Mouse (Mus musculus): ENCODE results near the gene Cdk2ap1.
A peak's percentile ranks its signal among the peaks of the same experiment; 100 is the strongest.
"Not testable (repeated sequence)": the region's sequence is repeated elsewhere in the genome, so short reads cannot be mapped to it uniquely, and the experiment has no call there.

Cdk2ap1 gene

DNA sequence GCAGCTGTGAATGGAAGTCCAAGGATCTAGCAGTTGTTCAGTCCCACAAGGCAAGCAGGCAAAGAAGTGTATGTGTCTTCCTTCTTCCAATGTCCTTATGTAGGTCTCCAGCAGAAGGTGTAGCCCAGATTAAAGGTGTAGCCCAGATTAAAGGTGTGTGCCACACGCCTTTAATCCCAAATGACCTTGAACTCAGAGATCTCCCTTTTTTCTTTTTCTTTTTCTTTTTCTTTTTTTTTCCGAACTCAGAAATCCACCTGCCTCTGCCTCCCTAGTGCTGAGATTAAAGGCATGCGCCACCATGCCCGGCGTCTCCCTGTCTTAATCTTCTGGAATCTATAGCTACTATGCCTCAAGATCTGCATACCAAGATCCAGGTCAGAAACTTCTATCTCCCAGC is at the start of gene Cdk2ap1:
Gene Cdk2ap1, minus strand, starts transcription at position 101 of the 400 bp plus-strand sequence.
- not testable (repeated sequence) for DNase-seq

- DNase-seq = no peak
These were observed 49.3 kb upstream of the Cdk2ap1 start for GRCm38 (mm10) chr5:124412163-124412562.

DNA sequence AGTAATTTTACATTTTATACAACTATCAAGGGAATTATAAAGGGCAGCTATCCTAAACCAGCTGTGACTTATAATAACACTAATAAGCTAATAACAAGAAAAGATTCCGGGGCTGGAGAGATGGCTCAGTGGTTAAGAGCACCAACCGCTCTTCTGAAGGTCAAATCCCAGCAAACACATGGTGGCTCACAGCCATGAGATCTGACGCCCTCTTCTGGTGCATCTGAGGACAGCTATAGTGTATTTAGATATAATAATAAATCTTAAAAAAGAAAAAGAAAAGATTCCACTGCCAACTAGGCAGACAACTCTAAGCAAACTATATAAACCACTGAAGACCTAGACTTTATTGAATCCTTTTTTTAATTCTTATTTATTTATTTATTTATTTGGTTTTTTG is 47.9 kb upstream of the Cdk2ap1 start:
- DNase-seq = peak in 1 of 2 experiments; percentile 20

DNA sequence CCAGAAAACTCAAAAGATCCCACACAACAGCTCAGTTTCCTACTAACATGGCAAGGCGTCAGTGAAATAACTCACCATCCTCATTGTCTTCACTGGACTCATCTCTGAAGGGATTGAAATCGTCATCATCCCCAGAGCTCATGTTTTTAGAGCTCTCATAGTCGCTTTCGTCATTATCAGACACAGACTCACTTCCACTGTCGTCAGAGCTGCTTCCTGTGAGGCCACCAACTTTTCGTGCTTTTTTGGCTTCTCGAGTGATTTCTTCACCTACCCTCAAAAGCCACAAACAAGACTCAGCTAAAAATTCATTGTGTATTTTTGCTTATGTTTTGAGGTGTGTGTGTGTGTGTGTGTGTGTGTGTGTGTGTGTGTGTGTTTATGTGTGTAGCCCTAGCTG is 30.8 kb upstream of the Cdk2ap1 start:
- no peak for DNase-seq

- DNase-seq = no peak
These were observed 29.5 kb upstream of the Cdk2ap1 start for GRCm38 (mm10) chr5:124392412-124392811.

DNA sequence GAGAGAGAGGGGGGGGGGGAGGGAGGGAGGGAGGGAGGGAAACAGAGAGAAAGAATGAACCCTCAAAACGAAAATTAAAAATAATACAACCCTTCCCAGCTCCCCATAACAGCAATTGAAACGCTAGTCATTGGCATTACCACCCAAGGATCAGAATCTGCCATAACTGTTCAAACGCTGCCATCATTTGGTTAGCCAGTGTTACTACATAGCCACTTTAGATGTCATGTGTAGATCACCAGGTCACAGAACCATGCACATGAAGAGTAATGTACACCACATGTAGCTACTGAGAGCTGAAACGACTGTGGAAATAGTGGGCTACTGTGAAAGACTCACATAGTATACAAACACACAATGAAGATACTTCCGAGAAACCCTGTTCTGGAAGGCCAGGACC is 25.1 kb upstream of the Cdk2ap1 start:
- peak in 1 of 2 experiments; percentile 31 for DNase-seq

DNA sequence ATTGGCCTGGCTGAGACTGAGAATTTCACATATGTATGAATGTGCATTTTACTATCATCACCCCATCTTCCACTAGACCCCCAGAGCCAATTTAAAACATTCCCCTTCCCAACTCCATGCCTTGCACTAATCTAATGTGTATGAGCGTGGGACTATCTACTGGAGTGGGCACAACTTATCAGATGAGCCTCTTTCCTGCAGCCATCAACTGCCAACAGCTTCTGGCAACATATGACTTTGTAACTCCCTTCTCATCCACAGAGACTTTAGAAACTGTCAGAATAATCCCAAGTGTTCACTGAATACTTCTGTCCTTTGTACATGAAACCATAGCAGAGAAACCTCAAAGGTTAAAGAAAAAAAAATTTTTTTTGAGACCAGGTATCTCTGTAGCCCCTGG is 17.2 kb upstream of the Cdk2ap1 start:
- DNase-seq = no peak

DNA sequence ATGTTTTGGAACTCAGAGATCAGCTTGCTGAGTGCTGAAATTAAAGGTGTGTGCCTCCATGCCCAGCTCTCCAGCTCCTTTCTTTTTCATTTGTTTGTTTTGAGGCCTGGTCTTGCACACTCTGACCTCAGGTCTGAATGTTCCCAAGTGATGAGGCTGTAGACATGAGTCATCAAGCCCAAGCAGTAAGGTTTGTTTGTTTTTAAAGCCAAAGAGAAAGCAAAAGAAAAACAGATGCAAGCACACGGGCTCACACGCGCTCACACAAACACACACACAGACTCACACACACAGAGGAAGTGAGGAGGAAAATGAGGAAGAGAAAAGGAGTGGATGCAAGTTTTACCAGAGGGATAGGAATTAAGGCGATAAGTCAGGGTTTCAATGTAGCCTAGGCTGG is 14.3 kb upstream of the Cdk2ap1 start:
- DNase-seq = no peak

DNA sequence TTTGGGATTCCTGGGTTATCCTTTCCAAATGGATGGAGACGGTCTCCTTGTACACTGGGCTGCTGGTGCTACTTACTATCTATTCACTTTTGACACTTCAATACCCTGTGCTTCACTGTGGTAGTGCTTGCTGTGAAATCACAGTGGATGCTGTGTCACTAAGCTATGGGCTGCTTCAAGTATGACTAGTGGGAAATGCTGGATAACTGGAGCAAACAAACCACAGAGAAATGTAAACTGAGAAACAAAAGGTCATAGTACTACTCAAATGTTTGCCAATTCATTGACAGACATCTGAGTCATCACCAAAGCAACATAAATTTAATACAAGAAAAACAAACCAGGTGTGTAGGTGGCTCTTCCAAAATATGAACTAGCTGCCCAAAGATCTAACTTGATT is 13.5 kb upstream of the Cdk2ap1 start:
- no peak for DNase-seq

- DNase-seq = no peak
These were observed 11.4 kb upstream of the Cdk2ap1 start for GRCm38 (mm10) chr5:124374298-124374697.

GRCm38 (mm10) chr5:124366721-124367120 is 3.8 kb upstream of the Cdk2ap1 start:
- no peak for DNase-seq

DNA sequence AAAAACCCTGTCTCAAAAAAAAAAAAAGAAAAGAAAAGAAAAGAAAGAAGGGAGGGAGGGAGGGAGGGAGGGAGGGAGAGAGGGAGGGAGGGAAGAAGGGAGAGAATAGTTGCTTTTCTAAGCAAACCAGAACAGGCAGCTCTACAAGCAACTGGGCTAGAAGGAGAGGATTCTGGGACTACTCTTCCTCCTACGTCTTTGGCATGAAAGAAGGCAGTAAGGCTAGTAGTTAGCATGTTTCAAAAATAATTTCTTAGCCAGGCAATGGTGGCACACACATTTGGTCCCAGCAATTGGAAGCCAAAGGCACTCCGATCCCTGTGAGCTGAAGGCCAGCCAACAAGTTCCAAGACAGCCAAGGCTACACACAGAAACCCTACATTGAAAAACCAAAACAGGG is 2.9 kb upstream of the Cdk2ap1 start:
- DNase-seq = no peak

- no peak for DNase-seq
These were observed 1.5 kb upstream of the Cdk2ap1 start for GRCm38 (mm10) chr5:124364173-124364918.

DNA sequence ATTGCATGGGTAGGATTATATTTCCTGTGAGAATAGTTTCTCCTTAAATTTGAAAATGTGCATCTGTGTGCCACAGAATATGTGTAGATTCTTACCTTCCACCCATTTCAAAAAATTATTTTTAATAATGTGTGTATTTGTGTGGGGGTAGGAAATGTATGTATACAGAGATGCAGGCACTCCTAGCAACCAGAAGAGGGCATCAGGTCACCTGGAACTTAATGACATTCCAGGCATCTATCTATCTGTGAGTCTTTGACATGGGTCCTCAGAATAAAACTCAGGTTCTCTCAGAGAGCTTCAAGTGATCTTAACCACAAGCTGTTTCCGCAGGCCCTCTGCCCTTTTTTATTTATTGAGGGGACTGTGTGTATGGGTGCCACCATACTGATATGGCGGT is 3.2 kb downstream of the Cdk2ap1 start:
- DNase-seq = no peak

- no peak for DNase-seq
These were observed 6.2 kb downstream of the Cdk2ap1 start for GRCm38 (mm10) chr5:124356695-124357094.

- DNase-seq = peak; percentile 36 to 41
These were observed 7.4 kb downstream of the Cdk2ap1 start for GRCm38 (mm10) chr5:124355425-124355959.

- DNase-seq = peak; percentile 68 to 71
These were observed 8.1 kb downstream of the Cdk2ap1 start for GRCm38 (mm10) chr5:124354574-124355424.

DNA sequence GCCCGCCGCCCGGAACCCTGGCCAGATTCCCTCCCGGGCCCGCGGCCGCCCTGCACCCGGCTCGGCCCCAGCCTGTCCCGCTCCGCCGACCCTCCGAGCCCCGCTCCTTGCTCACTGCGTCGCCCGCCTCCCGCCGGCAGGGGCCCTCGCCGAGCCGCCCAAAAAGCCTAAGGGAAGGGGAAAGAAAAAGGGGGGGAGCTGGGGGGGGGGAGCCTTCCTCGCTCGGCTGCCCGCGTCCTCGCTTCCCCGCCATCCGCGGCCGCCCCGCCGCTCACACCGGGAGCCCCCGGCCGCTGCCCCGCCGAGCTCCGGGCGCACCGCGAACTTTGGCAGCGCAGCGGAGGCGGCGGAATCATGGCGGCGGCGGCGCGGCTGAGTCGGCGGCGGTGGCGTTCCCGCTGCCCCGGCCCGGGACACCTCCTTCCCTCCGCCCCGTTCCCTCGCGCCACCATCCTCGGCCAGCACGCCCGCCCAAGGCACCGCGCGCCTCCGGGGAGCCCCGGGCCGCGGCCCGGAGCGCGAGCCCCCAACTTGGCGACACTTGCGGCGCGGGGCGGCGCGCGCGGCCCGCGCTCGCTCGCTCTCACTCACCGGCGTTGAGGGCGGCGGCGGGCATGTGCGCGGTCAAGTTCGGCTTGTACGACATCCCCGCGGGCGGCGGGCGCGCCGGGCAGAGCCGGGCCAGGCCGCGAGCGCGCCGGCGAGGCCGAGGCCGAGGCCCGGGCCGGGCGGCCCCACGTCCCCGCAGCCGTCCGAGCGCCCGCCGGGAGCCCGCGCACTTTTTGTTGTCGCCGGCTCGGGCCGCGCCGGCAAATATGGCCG is 8.9 kb downstream of the Cdk2ap1 start:
- DNase-seq = peak; percentile 74 to 75

GRCm38 (mm10) chr5:124353011-124353725 is 9.7 kb downstream of the Cdk2ap1 start:
- DNase-seq = peak; percentile 25 to 68

GRCm38 (mm10) chr5:124352141-124352920 is 10.6 kb downstream of the Cdk2ap1 start:
- peak; percentile 88 to 91 for DNase-seq

DNA sequence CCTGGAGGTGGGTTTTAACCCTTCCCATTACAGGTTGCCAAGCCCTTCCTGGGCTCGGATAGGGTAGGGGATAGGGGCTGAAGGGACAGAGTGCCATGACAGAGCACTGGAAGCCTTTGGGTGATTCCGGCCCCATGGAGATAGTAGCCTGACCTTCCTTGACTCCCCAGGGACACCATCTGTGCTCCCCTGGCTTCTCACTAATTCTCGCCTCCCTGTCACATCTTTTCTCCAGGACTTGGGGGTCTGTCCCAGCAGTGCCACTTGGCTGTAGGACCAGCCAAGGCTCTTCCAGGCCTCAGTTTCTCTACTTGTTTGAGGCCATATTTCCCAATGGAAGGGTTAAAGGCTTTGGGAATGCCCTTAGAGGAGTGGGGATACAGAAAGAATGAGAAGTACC is 11.3 kb downstream of the Cdk2ap1 start:
- DNase-seq = no peak
